Mouse (Mus musculus): ENCODE data around the gene Cfap69. TPM values are rescaled to one million over a fixed set of nuclear protein-coding genes. Genes with fewer than 3 reads are reported as not detected.

Gene Cfap69
- polyA plus RNA-seq, 1 experiment from 2014 or later = 8.3 TPM

GRCm38 (mm10) chr5:5540385-5540784, 123.7 kb downstream of the Cfap69 start:
- Histone ChIP-seq H3K27me3 (replicated peaks; ENCODE audit: control insufficient read depth, insufficient read depth, low read length) (no peaks in the 10 kb centered on the region), H3K4me1 (ENCODE audit: control insufficient read depth, insufficient read depth, low read depth, low read length) (no peaks in the 10 kb centered on the region), H3K4me2 (ENCODE audit: low read length) (no peak overlapping the region), H3K9me3 (ENCODE audit: control insufficient read depth, low read length) (no peaks in the 10 kb centered on the region), H3K9ac (ENCODE audit: low read depth, low read length) (no peak overlapping the region), H3K36me3 (ENCODE audit: control insufficient read depth, insufficient read depth, low read length) (peaks cover 19% of the 10 kb centered on the region), H3K27ac (ENCODE audit: low read depth, low read length) (no peak overlapping the region), H3K4me3 (ENCODE audit: low read length) (no peak overlapping the region)
- 63% methylated on average over 3 of the region's 3 CpGs for WGBS
- no peak for ATAC-seq

GRCm38 (mm10) chr5:5539771-5540170, 124.3 kb downstream of the Cfap69 start:
- Histone ChIP-seq H3K27me3 (replicated peaks; ENCODE audit: control insufficient read depth, insufficient read depth, low read length) (no peaks in the 10 kb centered on the region), H3K4me1 (ENCODE audit: control insufficient read depth, insufficient read depth, low read depth, low read length) (no peaks in the 10 kb centered on the region), H3K36me3 (ENCODE audit: control insufficient read depth, insufficient read depth, low read length) (peaks cover 18% of the 10 kb centered on the region), H3K4me2 (ENCODE audit: low read length) (no peak overlapping the region), H3K27ac (ENCODE audit: low read depth, low read length) (no peak overlapping the region), H3K4me3 (ENCODE audit: low read length) (no peak overlapping the region), H3K9me3 (ENCODE audit: control insufficient read depth, low read length) (no peaks in the 10 kb centered on the region), H3K9ac (ENCODE audit: low read depth, low read length) (no peak overlapping the region)
- ATAC-seq = no peak
- WGBS = 77% methylated on average over 3 of the region's 3 CpGs

- Histone ChIP-seq H3K27ac (ENCODE audit: low read depth, low read length) (no peak overlapping the region), H3K4me3 (ENCODE audit: low read length) (no peak overlapping the region), H3K9me3 (ENCODE audit: control insufficient read depth, low read length) (no peaks in the 10 kb centered on the region), H3K9ac (ENCODE audit: low read depth, low read length) (no peak overlapping the region), H3K4me2 (ENCODE audit: low read length) (no peak overlapping the region), H3K27me3 (replicated peaks; ENCODE audit: control insufficient read depth, insufficient read depth, low read length) (no peaks in the 10 kb centered on the region), H3K4me1 (ENCODE audit: control insufficient read depth, insufficient read depth, low read depth, low read length) (no peaks in the 10 kb centered on the region), H3K36me3 (ENCODE audit: control insufficient read depth, insufficient read depth, low read length) (peaks cover 6% of the 10 kb centered on the region)
- no peak for ATAC-seq
- WGBS = 92% methylated on average over 1 of the region's 1 CpGs
Measured at GRCm38 (mm10) chr5:5536131-5536530, 127.9 kb downstream of the Cfap69 start.

GRCm38 (mm10) chr5:5533656-5534420, 130.2 kb downstream of the Cfap69 start:
- Histone ChIP-seq H3K9ac (ENCODE audit: low read depth, low read length) (no peak overlapping the region), H3K27me3 (replicated peaks; ENCODE audit: control insufficient read depth, insufficient read depth, low read length) (no peaks in the 10 kb centered on the region), H3K4me2 (ENCODE audit: low read length) (no peak overlapping the region), H3K27ac (ENCODE audit: low read depth, low read length) (no peak overlapping the region), H3K4me3 (ENCODE audit: low read length) (no peak overlapping the region), H3K4me1 (ENCODE audit: control insufficient read depth, insufficient read depth, low read depth, low read length) (no peaks in the 10 kb centered on the region), H3K36me3 (ENCODE audit: control insufficient read depth, insufficient read depth, low read length) (peaks cover 6% of the 10 kb centered on the region), H3K9me3 (ENCODE audit: control insufficient read depth, low read length) (no peaks in the 10 kb centered on the region)
- 92% methylated on average over 3 of the region's 3 CpGs for WGBS
- ATAC-seq = no peak

Other genes starting within 250 kb of the Cfap69 start
- 44.3 and 47.3 TPM in 2 replicates for gene Cdk14, start 243.9 kb downstream of the Cfap69 start, polyA plus RNA-seq (2015; fragmentation: Nextera tagmentation; extraction: Ambion mirVana)
- gene 1700015F17Rik, start 185.1 kb downstream of the Cfap69 start, polyA plus RNA-seq (2015; fragmentation: Nextera tagmentation; extraction: Ambion mirVana) = not detected in 2 replicates
- 16.4 and 19.6 TPM in 2 replicates for gene Cldn12, start 149.3 kb downstream of the Cfap69 start, polyA plus RNA-seq (2015; fragmentation: Nextera tagmentation; extraction: Ambion mirVana)
- gene Gtpbp10, start 104.7 kb downstream of the Cfap69 start, polyA plus RNA-seq (2015; fragmentation: Nextera tagmentation; extraction: Ambion mirVana) = 16.1 and 16.5 TPM in 2 replicates
- 15.4 and 17.6 TPM in 2 replicates for gene Gm8773, start 90.4 kb downstream of the Cfap69 start, polyA plus RNA-seq (2015; fragmentation: Nextera tagmentation; extraction: Ambion mirVana)
- 6.2 and 6.5 TPM in 2 replicates for gene Steap2, start 30.3 kb upstream of the Cfap69 start, polyA plus RNA-seq (2015; fragmentation: Nextera tagmentation; extraction: Ambion mirVana)
- 2.2 and 2.8 TPM in 2 replicates for gene Steap1, start 85.1 kb upstream of the Cfap69 start, polyA plus RNA-seq (2015; fragmentation: Nextera tagmentation; extraction: Ambion mirVana)